Mouse (Mus musculus) right cerebral cortex, adult 18-20 months (tissue): ENCODE measurements at regions not wholly inside any gene's neighbourhood (a gene's known extent, or its start where the extent isn't known, plus 50 kb on each side); places are given as distances from the start of the nearest gene placed in this dataset.

Source experiments
- DNase-seq: peaks from one replicate; pipeline ENCODE4 v3.0.0; 2022; ENCODE audit warnings: mixed read lengths

DNA sequence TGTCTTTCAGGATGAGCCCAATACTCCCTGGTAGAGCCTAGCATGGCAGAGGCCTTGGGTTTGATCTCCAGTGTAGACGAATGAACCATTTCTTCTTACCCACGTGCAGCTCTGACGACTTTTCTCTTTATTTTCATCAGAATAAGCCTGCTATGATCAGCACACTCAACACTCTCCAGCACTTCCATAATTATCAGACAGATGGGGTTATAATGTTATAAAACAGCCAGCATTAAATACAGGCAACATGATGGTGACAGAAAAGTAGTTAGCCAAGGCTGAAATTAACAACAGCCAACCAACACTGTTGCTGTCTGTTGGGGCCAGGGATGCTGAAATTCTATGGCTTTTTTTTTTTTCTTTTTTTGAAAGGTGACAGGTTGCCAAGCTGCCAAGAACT lies 67.7 kb upstream of the Mkln1 start:
- DNase-seq: no peak

DNA sequence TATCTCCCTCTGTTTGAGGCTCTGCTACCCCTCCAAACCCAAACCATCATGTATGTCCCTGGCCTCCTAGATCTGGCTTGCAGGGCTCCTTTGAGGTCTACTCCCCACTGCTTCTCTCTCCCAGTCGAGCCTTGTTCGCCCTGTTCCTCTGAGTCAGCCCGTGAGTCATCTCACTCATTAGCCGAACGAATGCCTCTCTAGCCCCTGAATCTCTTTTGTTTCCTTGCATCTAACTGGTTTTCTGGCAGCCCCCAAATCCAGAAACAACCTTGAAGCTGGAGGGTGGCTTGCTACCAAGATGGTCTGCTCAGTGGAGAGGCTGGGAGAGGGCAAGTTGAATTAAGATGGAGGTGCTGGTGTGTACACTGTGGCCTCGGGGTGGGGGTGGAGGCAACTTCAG lies 66.3 kb upstream of the Mkln1 start:
- DNase-seq: peak; percentile 58

DNA sequence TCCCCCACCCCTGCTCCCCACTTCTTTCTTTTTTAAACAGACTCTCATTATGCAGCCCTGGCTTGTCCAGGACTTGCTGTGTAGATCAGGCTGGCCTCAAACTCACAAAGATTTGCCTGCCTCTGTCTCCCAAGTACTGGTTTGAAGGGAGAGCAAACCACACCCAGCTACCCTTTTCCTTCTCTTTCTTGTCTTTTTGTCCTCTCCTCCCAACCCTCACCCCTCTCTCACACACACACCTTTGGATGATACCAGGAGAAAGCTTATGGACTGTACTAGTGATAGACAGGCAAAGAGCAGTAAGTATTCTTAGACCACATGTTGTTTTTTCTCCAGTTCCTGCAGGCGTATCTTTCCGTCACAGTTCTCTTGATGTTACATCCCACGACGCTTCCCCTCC lies 65.8 kb upstream of the Mkln1 start:
- DNase-seq: no peak

DNA sequence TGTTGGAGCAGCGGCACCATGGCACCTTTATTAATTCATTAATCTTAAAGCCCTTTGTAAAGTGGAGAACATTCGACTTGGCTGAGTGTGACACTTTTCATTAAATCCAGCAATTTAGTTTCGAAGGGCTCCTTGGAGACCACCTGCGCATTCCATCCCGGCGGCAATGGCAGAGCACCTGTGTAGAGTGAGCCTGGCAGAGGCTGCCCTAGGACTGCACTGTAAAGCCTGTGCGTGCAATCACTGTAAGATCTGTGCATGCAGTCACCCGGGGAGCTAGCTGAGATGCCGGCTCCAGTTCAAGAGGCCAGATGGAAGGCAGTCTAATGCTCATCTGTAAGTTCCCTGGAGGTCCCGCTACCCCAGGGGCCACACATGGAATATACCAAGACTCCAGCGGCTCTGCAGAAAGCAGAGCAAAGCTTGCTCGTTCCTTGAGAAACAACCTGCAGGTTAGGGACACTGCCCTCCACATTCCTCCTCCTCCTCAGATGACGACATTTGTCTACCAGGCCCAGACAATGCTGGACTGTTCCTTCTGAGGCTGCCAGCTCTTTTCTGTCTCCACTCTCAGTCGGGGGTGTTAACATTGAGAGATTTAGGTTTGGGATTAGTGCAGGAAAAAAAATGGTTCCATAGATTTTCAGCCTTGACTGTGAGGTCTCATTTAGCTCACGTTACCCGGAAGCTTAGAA lies 65.2 kb upstream of the Mkln1 start:
- no peak for DNase-seq

DNA sequence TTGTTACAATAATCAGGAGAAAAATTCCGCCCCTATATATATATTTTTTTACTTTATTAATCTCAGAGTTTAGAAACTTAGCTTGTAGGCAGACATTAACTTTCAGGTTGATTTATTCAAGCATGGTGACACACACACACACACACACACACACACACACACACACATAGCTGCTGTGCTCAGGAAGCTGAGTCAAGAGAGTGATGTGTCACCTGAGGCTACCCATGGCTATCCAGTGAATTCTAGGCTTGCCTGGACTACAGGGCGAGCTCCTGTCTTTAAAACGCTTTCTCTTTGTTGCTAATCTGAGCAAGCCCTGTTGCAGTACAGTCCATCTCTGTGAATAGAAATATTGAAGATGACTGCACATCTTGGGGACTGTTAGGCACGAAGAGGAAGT lies 64.4 kb upstream of the Mkln1 start:
- DNase-seq: no peak

DNA sequence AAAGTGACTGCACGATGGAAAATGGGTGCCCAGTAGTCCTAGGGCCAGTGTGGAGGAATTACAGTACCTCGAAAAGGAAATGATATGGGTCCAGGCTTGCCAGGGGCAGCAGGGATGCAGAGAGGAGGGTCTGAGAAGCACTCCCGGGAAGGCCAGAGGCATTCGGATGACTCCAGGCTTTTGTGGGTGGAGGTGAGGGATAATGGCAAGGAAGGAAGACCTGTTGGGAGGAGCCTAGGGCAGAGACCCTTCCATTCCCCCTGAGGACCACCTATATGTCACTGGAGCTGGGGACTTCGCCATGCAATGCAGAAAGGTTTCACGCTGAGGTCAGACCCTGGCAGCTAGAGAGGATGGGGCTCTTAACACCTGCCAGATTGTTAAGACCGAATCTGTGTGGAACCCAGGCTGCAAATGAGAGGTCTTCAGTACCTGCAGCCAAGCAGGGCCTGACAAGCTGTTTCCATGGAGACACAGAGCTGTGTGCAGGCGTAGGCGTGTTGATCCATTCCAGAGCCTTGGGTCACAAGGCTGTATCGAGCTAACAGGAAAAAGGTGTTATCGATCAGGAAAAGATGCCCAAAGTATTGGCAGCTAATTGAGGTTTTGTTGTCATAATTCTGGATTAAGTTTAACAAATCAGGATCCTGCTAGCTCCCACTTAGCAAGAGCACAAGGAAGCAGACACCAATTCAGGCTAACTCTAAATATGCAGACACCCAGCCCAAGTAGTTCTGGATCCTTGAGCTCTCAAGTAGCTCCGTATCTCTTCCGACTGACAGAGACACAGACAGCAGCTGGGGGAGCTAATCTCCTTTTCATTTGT lies 59.2 kb upstream of the Mkln1 start:
- peak; percentile 66 for DNase-seq

DNA sequence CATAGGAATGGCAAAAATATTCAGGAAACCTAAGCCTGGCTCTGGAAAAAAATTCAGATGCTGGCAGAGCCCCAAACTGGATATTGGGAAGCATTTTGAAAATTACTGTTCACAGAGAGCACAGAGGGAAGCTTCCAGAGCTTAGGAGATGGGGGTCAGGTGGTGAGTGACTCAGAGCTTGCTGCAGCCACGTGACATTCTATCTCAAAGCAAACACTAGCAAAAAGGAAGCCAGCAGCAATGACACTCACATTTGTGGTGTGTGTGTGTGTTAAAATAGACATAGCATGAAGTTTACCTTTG lies 58.6 kb upstream of the Mkln1 start:
- no peak for DNase-seq

DNA sequence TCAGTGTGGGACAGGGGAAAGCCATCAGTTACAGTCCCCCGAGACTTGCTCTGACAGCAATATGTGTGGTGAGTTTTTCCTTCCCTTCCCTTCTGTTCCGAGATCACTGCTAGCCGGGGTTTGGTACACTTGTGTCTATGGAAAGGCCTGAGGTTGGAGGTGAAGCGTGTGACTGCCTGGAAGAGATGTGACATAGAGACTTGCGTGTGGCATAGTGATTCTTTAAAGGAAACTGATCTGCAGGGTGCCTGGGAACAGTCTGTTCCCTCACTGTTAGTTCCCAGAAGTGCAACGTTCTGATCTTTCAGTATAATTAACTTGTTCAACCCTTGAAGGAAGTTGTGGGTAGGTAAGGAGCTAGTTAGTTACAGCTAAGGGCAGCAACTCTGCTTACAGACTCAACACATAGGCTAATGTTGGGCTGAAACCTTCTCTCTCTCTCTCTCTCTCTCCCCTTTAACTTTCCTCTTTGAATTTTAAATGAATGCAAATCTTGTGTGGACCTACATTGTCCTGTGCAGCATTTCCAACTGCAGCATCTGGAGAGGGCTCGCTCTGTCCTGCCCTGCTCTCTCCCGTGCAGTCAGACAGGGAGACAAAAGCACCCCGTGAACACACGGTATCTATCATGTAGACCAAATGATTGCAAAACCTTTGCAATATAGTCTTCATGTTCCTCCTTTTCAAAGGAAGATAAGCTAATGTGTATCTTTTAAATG lies 53.0 kb upstream of the Mkln1 start:
- no peak for DNase-seq

DNA sequence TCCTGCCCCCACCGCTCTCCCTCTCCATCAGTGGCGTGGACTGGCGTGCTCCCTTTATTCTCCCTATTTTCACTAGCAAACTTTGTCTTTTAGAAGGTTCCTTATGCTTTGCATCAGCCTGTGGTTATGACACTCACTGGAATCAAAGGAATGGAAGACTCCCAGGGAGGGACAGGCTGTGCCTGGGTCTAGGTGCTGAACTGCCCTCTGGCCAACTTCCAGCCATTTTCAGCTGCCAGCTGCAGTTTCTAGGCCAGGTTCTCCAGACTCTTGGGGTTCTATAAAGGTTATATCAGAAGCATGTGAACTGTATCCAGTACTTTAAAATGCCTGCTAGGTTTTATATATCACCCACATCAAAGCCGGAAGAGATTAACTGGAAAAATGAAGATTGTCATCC lies 50.2 kb upstream of the Mkln1 start:
- no peak for DNase-seq
